Mouse (Mus musculus) left cerebral cortex, adult 18-20 months (tissue): ENCODE measurements at regions not wholly inside any gene's neighbourhood (a gene's known extent, or its start where the extent isn't known, plus 50 kb on each side); places are given as distances from the start of the nearest gene placed in this dataset.
A peak's percentile ranks its signal among the peaks of the same experiment; 100 is the strongest.

ENCODE experiments used
- DNase-seq, 2 experiments: peaks; one replicate each; pipeline ENCODE4 v3.0.0; 2021 to 2022; ENCODE audit warnings: low spot score in 2 of 2, mixed read lengths in 1 of 2

GRCm38 (mm10) chr4:38749281-38749680, 700.8 kb upstream of the 1700009N14Rik start:
- DNase-seq: no peak

GRCm38 (mm10) chr4:38785016-38785415, 665.1 kb upstream of the 1700009N14Rik start:
- DNase-seq: no peak

GRCm38 (mm10) chr4:38825133-38825532, 625.0 kb upstream of the 1700009N14Rik start:
- peak; percentile 43 to 44 for DNase-seq

GRCm38 (mm10) chr4:38848261-38848660, 601.8 kb upstream of the 1700009N14Rik start:
- DNase-seq: no peak

GRCm38 (mm10) chr4:38854349-38854748, 595.7 kb upstream of the 1700009N14Rik start:
- no peak for DNase-seq

GRCm38 (mm10) chr4:38900565-38900964, 549.5 kb upstream of the 1700009N14Rik start:
- DNase-seq: no peak

- DNase-seq: no peak
Measured at GRCm38 (mm10) chr4:38926831-38927230, 523.3 kb upstream of the 1700009N14Rik start.

GRCm38 (mm10) chr4:38953633-38954032, 496.5 kb upstream of the 1700009N14Rik start:
- no peak for DNase-seq

GRCm38 (mm10) chr4:38995161-38995560, 454.9 kb upstream of the 1700009N14Rik start:
- DNase-seq: no peak
